In genomic region chr2:93035631-93036030, GRCm38 (mm10) we compare ENCODE assay signal across 8 mouse cellular contexts. TPM values are rescaled to one million over a fixed set of nuclear protein-coding genes. Genes with fewer than 3 reads are reported as not detected.
DNase-seq lines count a peak whose midpoint lies in the region; ATAC-seq and TF ChIP-seq lines count a peak whose summit lies in the region.

No protein-coding gene starts in this region.

- H3K27me3 ChIP-seq in G1E (ENCODE audit: insufficient read depth, low read length), result no peaks in the 10 kb centered on the region; the same call in 1 of the 2 replicates
- H3K27me3 ChIP-seq in liver, embryonic 13.5 days, result no peaks in the 10 kb centered on the region

- ATAC-seq in G1E (ENCODE audit: extremely low read depth, insufficient number of reproducible peaks, low FRiP score, poor library complexity, severe bottlenecking), result peak; percentile 76
- ATAC-seq in liver, embryonic 13.5 days (ENCODE audit: low read depth), result peak; percentile 60

- H3K27ac ChIP-seq in liver, embryonic 13.5 days, result no peak overlapping the region

- no peak for TF ChIP-seq CTCF in G1E (IDR thresholded peaks at IDR 0.05; ENCODE audit: low read depth, low read length)

- WGBS in liver, embryonic 13.5 days (ENCODE audit: insufficient replicate concordance), result 46% methylated on average over 7 of the region's 7 CpGs

- H3K9me3 ChIP-seq in G1E (replicated peaks), result no peaks in the 10 kb centered on the region
- no peaks in the 10 kb centered on the region for H3K9me3 ChIP-seq in liver, embryonic 13.5 days (replicated peaks)

- peak overlapping the region; percentile 33; the same call in 1 of the 2 replicates for H3K9ac ChIP-seq in liver, embryonic 13.5 days

- peaks cover 83% of the 10 kb centered on the region for H3K4me1 ChIP-seq in G1E (ENCODE audit: insufficient read depth, low read depth, low read length)
- H3K4me1 ChIP-seq in liver, embryonic 13.5 days (replicated peaks), result peaks cover 45% of the 10 kb centered on the region

- peak overlapping the region; percentile 66; the same call in 1 of the 2 replicates for H3K4me3 ChIP-seq in G1E (ENCODE audit: low read depth, low read length)
- no peak overlapping the region for H3K4me3 ChIP-seq in liver, embryonic 13.5 days (replicated peaks)

- no peak overlapping the region for H3K4me2 ChIP-seq in liver, embryonic 13.5 days

- H3K36me3 ChIP-seq in G1E (replicated peaks), result peaks cover 69% of the 10 kb centered on the region
- no peaks in the 10 kb centered on the region for H3K36me3 ChIP-seq in liver, embryonic 13.5 days

- DNase-seq in cerebellum, adult 18-20 months, result peak; percentile 6 to 13
- no peak for DNase-seq in cerebellum, adult 9-11 months
- peak; percentile 84 for DNase-seq in G1E (ENCODE audit: low spot score)
- peak; percentile 59 for DNase-seq in heart, postnatal 4 days
- DNase-seq in liver, embryonic 13.5 days, result no peak
- DNase-seq in testis, postnatal 14 days (ENCODE audit: low spot score), result no peak
- no peak for DNase-seq in cerebellum, postnatal 4 days (ENCODE audit: low spot score in 2 of 2)
- no peak for DNase-seq in left cerebral cortex, adult 18-20 months (ENCODE audit: low spot score in 2 of 2)

RNA-seq across cellular contexts. Expression of gene Prdm11, which starts 10.3 kb away (rescaled TPM):
- total RNA-seq in G1E (2014; fragmentation: Nextera tagmentation), result 69.1 and 87.1 TPM in 2 replicates
- 33.8 and 34.4 TPM in 2 replicates for total RNA-seq in G1E (2017)
- 122 and 125 TPM in 2 replicates for polyA plus RNA-seq in G1E (2012)
- total RNA-seq in heart, postnatal 4 days (2021), result 10 to 100 TPM; 24.7 to 25.5 TPM
- 3.7 and 4.2 TPM in 2 replicates for polyA plus RNA-seq in liver, embryonic 13.5 days (2015; fragmentation: Nextera tagmentation; extraction: Ambion mirVana)
- total RNA-seq in left cerebral cortex, adult 18-20 months (2021), result 10 to 100 TPM; 21.1 to 22.5 TPM

Comparison
In these comparisons a context has a peak if more than half of its experiments do, and no peak if none do; other contexts are left out.
1. DNase-seq: peak in cerebellum, adult 18-20 months (2 of 2), G1E (single experiment) and heart, postnatal 4 days (single experiment); none in cerebellum, adult 9-11 months (single experiment), liver, embryonic 13.5 days (single experiment), testis, postnatal 14 days (single experiment), cerebellum, postnatal 4 days (0 of 2) and left cerebral cortex, adult 18-20 months (0 of 2).